Mouse (Mus musculus) gastrocnemius, postnatal 14 days (tissue): ENCODE measurements around the gene Fam181b. TPM values are rescaled to one million over a fixed set of nuclear protein-coding genes. Genes with fewer than 3 reads are reported as not detected.

Source experiments
- DNase-seq: peaks from one replicate; pipeline ENCODE4 v3.0.0; 2021; ENCODE audit warnings: mixed read lengths
- intact Hi-C: fragments of 180-260 bp; cut with DNase I; formaldehyde crosslinking; loops from one replicate; pipeline ENCODE4 v1.15.1; 2025; ENCODE audit warnings: low total_unique reads
- total RNA-seq, 2 experiments: library from RNA; stranded (reverse); gene quantifications; 2 replicates each; pipeline ENCODE4 v1.2.3; 2021

Fam181b gene
- total RNA-seq, 2 experiments from 2014 or later, result 2.1 to 3.0 TPM

GRCm38 (mm10) chr7:93111056-93111455 lies 31.4 kb downstream of the Fam181b start:
- DNase-seq, result no peak
- intact Hi-C loops, result no loop called here

GRCm38 (mm10) chr7:93117561-93117960 lies 37.9 kb downstream of the Fam181b start:
- no peak for DNase-seq
- intact Hi-C loops, result no loop called here

GRCm38 (mm10) chr7:93123936-93124335 lies 44.3 kb downstream of the Fam181b start:
- intact Hi-C loops, result no loop called here
- DNase-seq, result no peak

Other genes starting within 250 kb of the Fam181b start
- gene Ddias, start 205.6 kb upstream of the Fam181b start, total RNA-seq, result under 1 TPM; 0.24 to 0.66 TPM
- gene Prcp, start 205.4 kb upstream of the Fam181b start, total RNA-seq, result 10 to 100 TPM; 17.2 to 18.8 TPM